Mouse (Mus musculus) MEL (cell line): ENCODE measurements at regions not wholly inside any gene's neighbourhood (a gene's known extent, or its start where the extent isn't known, plus 50 kb on each side); places are given as distances from the start of the nearest gene placed in this dataset.

Experiments
- DNase-seq: peaks from one replicate; pipeline ENCODE4 v3.0.0; 2011; ENCODE audit warnings: low read depth, low spot score
- H3K27ac ChIP-seq: 2 replicates; pipeline ENCODE4 v1.5.1; 2012; ENCODE audit warnings: low read depth, mild to moderate bottlenecking, control low read depth, low read length, moderate library complexity; ENCODE audit not compliant: control insufficient read depth
- H3K27me3 ChIP-seq, 2 experiments: fragments of 150-350 bp in 1 of 2; sonication (generic) in 1 of 2; 2 replicates each; pipeline ENCODE4 v1.6.1; 2012; ENCODE audit warnings: low read length in 2 of 2, mild to moderate bottlenecking in 2 of 2, improper control_type of control experiment in 1 of 2, moderate library complexity in 1 of 2; ENCODE audit not compliant: insufficient read depth in 2 of 2, control insufficient read depth in 1 of 2
- H3K36me3 ChIP-seq, 2 experiments: 2 replicates each; pipeline ENCODE4 v1.6.1; 2012 to 2014; ENCODE audit warnings: low read length in 2 of 2, improper control_type of control experiment in 1 of 2, inconsistent platforms in 1 of 2, mild to moderate bottlenecking in 1 of 2; ENCODE audit not compliant: insufficient read depth in 2 of 2, control insufficient read depth in 1 of 2
- H3K4me1 ChIP-seq, 2 experiments: fragments of 150-350 bp in 1 of 2; sonication (generic) in 1 of 2; 2 replicates each; pipeline ENCODE4 v1.6.1; 2012; ENCODE audit warnings: low read length in 2 of 2, improper control_type of control experiment in 1 of 2, mild to moderate bottlenecking in 1 of 2; ENCODE audit not compliant: insufficient read depth in 2 of 2, control insufficient read depth in 1 of 2
- H3K4me3 ChIP-seq, 2 experiments: fragments of 150-350 bp in 1 of 2; sonication (generic) in 1 of 2; 2 replicates each; pipeline ENCODE4 v1.5.1; 2012; ENCODE audit warnings: low read depth in 2 of 2, low read length in 2 of 2, mild to moderate bottlenecking in 2 of 2, moderate library complexity in 2 of 2, control low read depth in 1 of 2, improper control_type of control experiment in 1 of 2; ENCODE audit not compliant: control insufficient read depth in 1 of 2, insufficient read depth in 1 of 2
- H3K79me2 ChIP-seq: 2 replicates; pipeline ENCODE4 v1.6.1; 2012; ENCODE audit warnings: mild to moderate bottlenecking, low read length, moderate library complexity; ENCODE audit not compliant: control insufficient read depth, poor library complexity, insufficient read depth
- H3K9ac ChIP-seq: 2 replicates; pipeline ENCODE4 v1.6.1; 2012; ENCODE audit warnings: low read depth, mild to moderate bottlenecking, control low read depth, low read length, moderate library complexity; ENCODE audit not compliant: control insufficient read depth, poor library complexity, severe bottlenecking
- H3K9me3 ChIP-seq: fragments of 150-350 bp; sonication (generic); replicated peaks from 2 replicates; pipeline ENCODE4 v1.6.1; 2012; ENCODE audit warnings: mild to moderate bottlenecking, low read length, improper control_type of control experiment, moderate library complexity; ENCODE audit not compliant: insufficient read depth
- CHD1 ChIP-seq: IDR thresholded peaks from 2 replicates; pipeline ENCODE4 v1.6.1; 2012; ENCODE audit warnings: low read depth, mild to moderate bottlenecking, inconsistent platforms, low read length, improper control_type of control experiment
- CHD2 ChIP-seq: IDR thresholded peaks from 2 replicates; pipeline ENCODE4 v1.6.1; 2011; ENCODE audit warnings: low read length, improper control_type of control experiment
- CTCF ChIP-seq, 3 experiments: IDR thresholded peaks in 2 of 3; conservative IDR thresholded peaks in 1 of 3; 2 replicates each; pipeline ENCODE4 v1.5.1; 2011 to 2012; ENCODE audit warnings: low read length in 3 of 3, low read depth in 2 of 3, mild to moderate bottlenecking in 2 of 3, improper control_type of control experiment in 1 of 3, inconsistent platforms in 1 of 3, mixed read lengths in 1 of 3, moderate library complexity in 1 of 3; ENCODE audit not compliant: control insufficient read depth in 1 of 3, insufficient read depth in 1 of 3, poor library complexity in 1 of 3, severe bottlenecking in 1 of 3
- ELF1 ChIP-seq: IDR thresholded peaks from 2 replicates; pipeline ENCODE4 v1.6.1; 2014; ENCODE audit warnings: low read depth, mild to moderate bottlenecking, inconsistent platforms, low read length, improper control_type of control experiment, moderate library complexity
- EP300 ChIP-seq, 2 experiments: IDR thresholded peaks; 2 replicates each; pipeline ENCODE4 v1.6.1; 2011; ENCODE audit warnings: improper control_type of control experiment in 2 of 2, low read length in 2 of 2, low read depth in 1 of 2, mild to moderate bottlenecking in 1 of 2
- JUND ChIP-seq: IDR thresholded peaks from 2 replicates; pipeline ENCODE4 v1.6.1; 2011; ENCODE audit warnings: low read depth, mild to moderate bottlenecking, improper control_type of control experiment, low read length
- KAT2A ChIP-seq: conservative IDR thresholded peaks from 2 replicates; pipeline ENCODE4 v1.6.1; 2012; ENCODE audit warnings: low read depth, low read length, improper control_type of control experiment, inconsistent platforms
- MAFK ChIP-seq: IDR thresholded peaks from 2 replicates; pipeline ENCODE4 v1.6.1; 2011; ENCODE audit warnings: low read depth, mild to moderate bottlenecking, low read length, improper control_type of control experiment, borderline replicate concordance
- MYB ChIP-seq: IDR thresholded peaks from 2 replicates; pipeline ENCODE4 v1.6.1; 2011; ENCODE audit warnings: mild to moderate bottlenecking, low read depth, low read length, improper control_type of control experiment
- NELFE ChIP-seq: IDR thresholded peaks from 2 replicates; pipeline ENCODE4 v1.6.1; 2011; ENCODE audit warnings: low read depth, low read length, improper control_type of control experiment
- NRF1 ChIP-seq: IDR thresholded peaks from 2 replicates; pipeline ENCODE4 v1.6.1; 2014; ENCODE audit warnings: low read depth, mild to moderate bottlenecking, inconsistent platforms, low read length, improper control_type of control experiment, moderate library complexity; ENCODE audit not compliant: poor library complexity, insufficient read depth, severe bottlenecking
- RCOR1 ChIP-seq: IDR thresholded peaks from 2 replicates; pipeline ENCODE4 v1.6.1; 2012; ENCODE audit warnings: low read depth, mild to moderate bottlenecking, inconsistent platforms, low read length, improper control_type of control experiment
- SIN3A ChIP-seq: IDR thresholded peaks from 2 replicates; pipeline ENCODE4 v1.6.1; 2012; ENCODE audit warnings: low read length, improper control_type of control experiment, inconsistent platforms
- SMC3 ChIP-seq: IDR thresholded peaks from 2 replicates; pipeline ENCODE4 v1.6.1; 2011; ENCODE audit warnings: low read depth, low read length, improper control_type of control experiment
- TBP ChIP-seq: IDR thresholded peaks from 2 replicates; pipeline ENCODE4 v1.8.0; 2011; ENCODE audit warnings: low read depth, low read length, improper control_type of control experiment
- TCF12 ChIP-seq: IDR thresholded peaks from 2 replicates; pipeline ENCODE4 v1.6.1; 2014; ENCODE audit warnings: low read depth, mild to moderate bottlenecking, inconsistent platforms, low read length, improper control_type of control experiment, moderate library complexity
- UBTF ChIP-seq: IDR thresholded peaks from 2 replicates; pipeline ENCODE4 v1.6.1; 2012; ENCODE audit warnings: low read depth, mild to moderate bottlenecking, inconsistent platforms, low read length, improper control_type of control experiment, moderate library complexity, borderline replicate concordance; ENCODE audit not compliant: insufficient read depth
- USF1 ChIP-seq: IDR thresholded peaks from 2 replicates; pipeline ENCODE4 v1.6.1; 2014; ENCODE audit warnings: low read depth, mild to moderate bottlenecking, inconsistent platforms, low read length, improper control_type of control experiment, moderate library complexity
- USF2 ChIP-seq, 2 experiments: IDR thresholded peaks; 2 replicates each; pipeline ENCODE4 v1.6.1; 2011 to 2012; ENCODE audit warnings: improper control_type of control experiment in 2 of 2, low read length in 2 of 2, borderline replicate concordance in 1 of 2, inconsistent platforms in 1 of 2, low read depth in 1 of 2, mild to moderate bottlenecking in 1 of 2; ENCODE audit not compliant: insufficient read depth in 1 of 2
- ZC3H11A ChIP-seq: IDR thresholded peaks from 2 replicates; pipeline ENCODE4 v1.6.1; 2012; ENCODE audit warnings: low read depth, mild to moderate bottlenecking, inconsistent platforms, low read length, improper control_type of control experiment
- ZKSCAN1 ChIP-seq: IDR thresholded peaks from 2 replicates; pipeline ENCODE4 v1.6.1; 2012; ENCODE audit warnings: low read depth, mild to moderate bottlenecking, inconsistent platforms, low read length, improper control_type of control experiment, moderate library complexity
- ZMIZ1 ChIP-seq: IDR thresholded peaks from 2 replicates; pipeline ENCODE4 v1.6.1; 2012; ENCODE audit warnings: low read depth, mild to moderate bottlenecking, inconsistent platforms, low read length, improper control_type of control experiment, moderate library complexity
- ZNF384 ChIP-seq: IDR thresholded peaks from 2 replicates; pipeline ENCODE4 v1.6.1; 2012; ENCODE audit warnings: low read depth, mild to moderate bottlenecking, inconsistent platforms, low read length, improper control_type of control experiment

DNA sequence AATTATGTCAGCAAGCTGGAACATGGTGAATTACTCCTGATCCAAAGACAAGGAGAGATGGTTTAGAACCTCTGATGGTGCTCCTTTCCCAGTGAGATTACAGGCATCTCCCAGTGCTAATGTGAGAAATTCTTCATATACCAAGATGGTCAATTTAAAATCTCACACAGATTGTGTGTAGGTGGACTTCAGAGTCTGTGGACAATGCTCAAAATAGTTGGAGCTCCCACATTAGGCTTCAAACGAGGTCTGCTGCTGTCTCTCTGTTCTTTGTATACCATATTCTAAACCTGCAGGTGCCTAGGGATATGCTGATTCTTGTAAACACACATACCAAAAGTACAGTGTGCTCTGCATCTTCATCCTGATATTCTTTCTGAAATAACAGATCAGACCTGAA lies 146.3 kb upstream of the Thrb start:
- Histone ChIP-seq H3K27me3 (no peaks in the 10 kb centered on the region), H3K27ac (no peak overlapping the region), H3K4me3 (no peak overlapping the region), H3K9me3 (no peaks in the 10 kb centered on the region), H3K4me1 (no peaks in the 10 kb centered on the region), H3K36me3 (no peaks in the 10 kb centered on the region), H3K9ac (no peak overlapping the region), H3K79me2 (no peaks in the 10 kb centered on the region)
- TF ChIP-seq RCOR1 (no peak), MYB (no peak), SMC3 (no peak), ZMIZ1 (no peak), SIN3A (no peak), MAFK (no peak), JUND (no peak), CTCF (IDR thresholded peaks at IDR 0.05 in 2 of 3, conservative IDR thresholded peaks at IDR 0.05 in 1 of 3; ENCODE audit: control insufficient read depth in 1 of 3, insufficient read depth in 1 of 3, low read depth in 2 of 3, low read length in 3 of 3, poor library complexity in 1 of 3, severe bottlenecking in 1 of 3) (no peak), TCF12 (no peak), ZKSCAN1 (no peak)
- DNase-seq = no peak

DNA sequence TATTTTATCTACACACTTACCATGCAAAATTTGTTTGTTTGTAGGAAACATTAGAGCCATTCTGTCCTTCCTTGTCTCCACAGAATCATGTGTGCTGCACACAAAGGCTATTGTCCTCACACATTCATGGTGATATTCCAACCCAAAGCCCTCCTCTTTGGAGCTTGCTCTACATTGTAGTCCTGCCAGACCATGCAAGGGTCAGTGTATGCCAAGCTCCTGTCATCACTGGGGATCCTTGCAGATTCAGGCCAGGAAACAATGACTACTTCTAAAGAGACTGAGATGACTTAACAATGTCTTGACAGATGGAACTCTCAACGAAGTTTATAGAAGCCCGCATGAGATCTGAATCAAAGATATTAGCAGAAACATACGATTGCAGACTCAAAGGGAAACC lies 137.4 kb upstream of the Thrb start:
- no peaks in the 10 kb centered on the region for H3K36me3 ChIP-seq
- no peak for DNase-seq
- no peak overlapping the region for H3K9ac ChIP-seq
- no peaks in the 10 kb centered on the region for H3K79me2 ChIP-seq
- no peaks in the 10 kb centered on the region for H3K9me3 ChIP-seq
- H3K27me3 ChIP-seq = no peaks in the 10 kb centered on the region
- H3K4me1 ChIP-seq = no peaks in the 10 kb centered on the region
- H3K27ac ChIP-seq = no peak overlapping the region
- TF ChIP-seq NELFE (no peak), USF2 (IDR thresholded peaks at IDR 0.05; ENCODE audit: borderline replicate concordance in 1 of 2, insufficient read depth in 1 of 2, low read depth in 1 of 2, low read length in 2 of 2) (no peak), SMC3 (no peak), ZMIZ1 (no peak), EP300 (IDR thresholded peaks at IDR 0.05; ENCODE audit: low read depth in 1 of 2, low read length in 2 of 2) (no peak)
- H3K4me3 ChIP-seq = no peak overlapping the region

GRCm38 (mm10) chr14:17523916-17524315 lies 136.1 kb upstream of the Thrb start:
- Histone ChIP-seq H3K27ac (no peak overlapping the region), H3K36me3 (no peaks in the 10 kb centered on the region), H3K9ac (no peak overlapping the region), H3K4me1 (no peaks in the 10 kb centered on the region), H3K79me2 (no peaks in the 10 kb centered on the region), H3K27me3 (no peaks in the 10 kb centered on the region), H3K4me3 (no peak overlapping the region), H3K9me3 (no peaks in the 10 kb centered on the region)
- no peak for TF ChIP-seq CTCF (IDR thresholded peaks at IDR 0.05 in 2 of 3, conservative IDR thresholded peaks at IDR 0.05 in 1 of 3; ENCODE audit: control insufficient read depth in 1 of 3, insufficient read depth in 1 of 3, low read depth in 2 of 3, low read length in 3 of 3, poor library complexity in 1 of 3, severe bottlenecking in 1 of 3)
- no peak for TF ChIP-seq MYB
- TF ChIP-seq TCF12 = no peak
- TF ChIP-seq ELF1 = no peak
- TF ChIP-seq USF1 = no peak
- no peak for TF ChIP-seq ZKSCAN1
- TF ChIP-seq ZNF384 = no peak
- TF ChIP-seq SIN3A = no peak
- no peak for TF ChIP-seq MAFK
- no peak for TF ChIP-seq NRF1
- TF ChIP-seq CHD1 = no peak
- TF ChIP-seq CHD2 = no peak
- no peak for TF ChIP-seq ZC3H11A
- TF ChIP-seq UBTF = no peak
- TF ChIP-seq TBP = no peak
- TF ChIP-seq KAT2A = no peak
- TF ChIP-seq ZMIZ1 = no peak
- TF ChIP-seq USF2 (IDR thresholded peaks at IDR 0.05; ENCODE audit: borderline replicate concordance in 1 of 2, insufficient read depth in 1 of 2, low read depth in 1 of 2, low read length in 2 of 2) = no peak
- no peak for DNase-seq
